Mouse (Mus musculus) stomach, embryonic 16.5 days (tissue): ENCODE data around the gene Mgll. TPM values are rescaled to one million over a fixed set of nuclear protein-coding genes. Genes with fewer than 3 reads are reported as not detected.

Experiments
- ATAC-seq: fragments of 200-750 bp; cut with Nextera tagmentation; 2 replicates; pipeline ENCODE4 v1.8.0; 2017; ENCODE audit warnings: moderate number of reproducible peaks, moderate TSS enrichment; ENCODE audit not compliant: insufficient read depth, low FRiP score
- H3K27ac ChIP-seq: fragments of 300-500 bp; sonication (generic); 2 replicates; pipeline ENCODE4 v1.5.1; 2014; ENCODE audit warnings: low read length
- H3K27me3 ChIP-seq: fragments of 300-500 bp; sonication (generic); 2 replicates; pipeline ENCODE4 v1.6.1; 2014; ENCODE audit warnings: low read length, control low read depth, mixed read lengths; ENCODE audit not compliant: control insufficient read depth, insufficient read depth
- H3K36me3 ChIP-seq: fragments of 300-500 bp; sonication (generic); 2 replicates; pipeline ENCODE4 v1.6.1; 2014; ENCODE audit warnings: low read length; ENCODE audit not compliant: control insufficient read depth, insufficient read depth
- H3K4me1 ChIP-seq: fragments of 300-500 bp; sonication (generic); 2 replicates; pipeline ENCODE4 v1.6.1; 2014; ENCODE audit warnings: low read length, control low read depth, mixed read lengths; ENCODE audit not compliant: control insufficient read depth, insufficient read depth
- H3K4me2 ChIP-seq: fragments of 300-500 bp; sonication (generic); 2 replicates; pipeline ENCODE4 v1.6.1; 2014; ENCODE audit warnings: low read depth, low read length, mixed read lengths
- H3K4me3 ChIP-seq: fragments of 300-500 bp; sonication (generic); replicated peaks from 2 replicates; pipeline ENCODE4 v1.5.1; 2014; ENCODE audit warnings: mild to moderate bottlenecking, low read length
- H3K9ac ChIP-seq: fragments of 300-500 bp; sonication (generic); 2 replicates; pipeline ENCODE4 v1.6.1; 2014; ENCODE audit warnings: low read length
- H3K9me3 ChIP-seq: fragments of 300-500 bp; sonication (generic); replicated peaks from 2 replicates; pipeline ENCODE4 v1.6.1; 2016; ENCODE audit warnings: low read length, control low read depth; ENCODE audit not compliant: control insufficient read depth
- WGBS: fragments of 180-500 bp; shearing (Covaris S2); extraction: QIAGEN DNeasy Blood & Tissue Kit; methylation state at CpG from one replicate; pipeline ENCODE4 v1.1.7; 2014; 5-methylcytosine and 5-hydroxymethylcytosine counted together
- polyA plus RNA-seq: library from polyadenylated mRNA; unstranded; fragments of >200 nt; fragmentation: Nextera tagmentation; extraction: Ambion mirVana; gene quantifications from 2 replicates; pipeline ENCODE4 v1.2.1, GENCODE M21; 2015

Mgll gene
- 121 and 125 TPM in 2 replicates for polyA plus RNA-seq

GRCm38 (mm10) chr6:88724313-88725195, at the start of gene Mgll:
Mgll (plus strand) TSS chr6:88724412.
- H3K4me2 ChIP-seq: peak within 1 kb of the TSS; percentile 79
- H3K27me3 ChIP-seq: no peaks in the 10 kb centered on the region
- no peaks in the 10 kb centered on the region for H3K9me3 ChIP-seq
- peak within 1 kb of the TSS; percentile 68 for H3K4me3 ChIP-seq
- no peaks in the 10 kb centered on the region for H3K36me3 ChIP-seq
- WGBS: under 1% methylated on average over 101 of the region's 105 CpGs
- H3K9ac ChIP-seq: peak within 1 kb of the TSS; percentile 84
- H3K4me1 ChIP-seq: peaks cover 22% of the 10 kb centered on the region
- peak; percentile 87 for ATAC-seq
- peak within 1 kb of the TSS; percentile 74 for H3K27ac ChIP-seq

GRCm38 (mm10) chr6:88675815-88676214, 48.4 kb upstream of the Mgll start:
- H3K4me2 ChIP-seq: no peak overlapping the region
- WGBS: 78% methylated on average over 2 of the region's 2 CpGs
- no peak overlapping the region for H3K9ac ChIP-seq
- H3K9me3 ChIP-seq: no peaks in the 10 kb centered on the region
- H3K27me3 ChIP-seq: no peaks in the 10 kb centered on the region
- no peak overlapping the region for H3K27ac ChIP-seq
- H3K4me3 ChIP-seq: no peak overlapping the region
- no peaks in the 10 kb centered on the region for H3K4me1 ChIP-seq
- no peak for ATAC-seq
- no peaks in the 10 kb centered on the region for H3K36me3 ChIP-seq

GRCm38 (mm10) chr6:88676753-88677736, 47.2 kb upstream of the Mgll start:
- no peaks in the 10 kb centered on the region for H3K27me3 ChIP-seq
- H3K4me2 ChIP-seq: no peak overlapping the region
- H3K4me3 ChIP-seq: no peak overlapping the region
- H3K4me1 ChIP-seq: no peaks in the 10 kb centered on the region
- ATAC-seq: no peak
- H3K9me3 ChIP-seq: no peaks in the 10 kb centered on the region
- H3K9ac ChIP-seq: no peak overlapping the region
- H3K27ac ChIP-seq: 0 out of 2 replicates have a peak overlapping the region, but pooled peaks have one; percentile 4
- H3K36me3 ChIP-seq: no peaks in the 10 kb centered on the region
- 86% methylated on average over 6 of the region's 6 CpGs for WGBS

- no peaks in the 10 kb centered on the region for H3K4me1 ChIP-seq
- H3K9me3 ChIP-seq: no peaks in the 10 kb centered on the region
- ATAC-seq: no peak
- 63% methylated on average over 2 of the region's 2 CpGs for WGBS
- no peaks in the 10 kb centered on the region for H3K27me3 ChIP-seq
- no peak overlapping the region for H3K9ac ChIP-seq
- H3K36me3 ChIP-seq: no peaks in the 10 kb centered on the region
- H3K4me3 ChIP-seq: no peak overlapping the region
- H3K4me2 ChIP-seq: no peak overlapping the region
- 0 out of 2 replicates have a peak overlapping the region, but pooled peaks have one; percentile 4 for H3K27ac ChIP-seq
Measured at GRCm38 (mm10) chr6:88677738-88678137, 46.5 kb upstream of the Mgll start.

- Histone ChIP-seq H3K4me2 (no peak overlapping the region), H3K36me3 (no peaks in the 10 kb centered on the region), H3K4me3 (no peak overlapping the region), H3K9me3 (no peaks in the 10 kb centered on the region), H3K4me1 (peaks cover 5% of the 10 kb centered on the region; the same call in 1 of the 2 replicates), H3K9ac (no peak overlapping the region), H3K27ac (no peak overlapping the region), H3K27me3 (no peaks in the 10 kb centered on the region)
- 84% methylated on average over 3 of the region's 3 CpGs for WGBS
- ATAC-seq: no peak
Measured at GRCm38 (mm10) chr6:88681026-88681425, 43.2 kb upstream of the Mgll start.

GRCm38 (mm10) chr6:88683380-88684053, 40.7 kb upstream of the Mgll start:
- H3K9me3 ChIP-seq: no peaks in the 10 kb centered on the region
- no peak overlapping the region for H3K4me2 ChIP-seq
- no peak overlapping the region for H3K9ac ChIP-seq
- no peaks in the 10 kb centered on the region for H3K27me3 ChIP-seq
- no peak overlapping the region for H3K4me3 ChIP-seq
- WGBS: 28% methylated on average over 7 of the region's 7 CpGs
- ATAC-seq: peak; percentile 4; the same call in 1 of the 2 replicates
- peak overlapping the region; percentile 50 for H3K27ac ChIP-seq
- H3K4me1 ChIP-seq: peaks cover 5% of the 10 kb centered on the region; the same call in 1 of the 2 replicates
- H3K36me3 ChIP-seq: no peaks in the 10 kb centered on the region

- no peaks in the 10 kb centered on the region for H3K27me3 ChIP-seq
- H3K4me3 ChIP-seq: no peak overlapping the region
- ATAC-seq: no peak
- no peaks in the 10 kb centered on the region for H3K9me3 ChIP-seq
- H3K36me3 ChIP-seq: no peaks in the 10 kb centered on the region
- peak overlapping the region; percentile 0; the same call in 1 of the 2 replicates for H3K4me2 ChIP-seq
- peak overlapping the region; percentile 87 for H3K27ac ChIP-seq
- H3K4me1 ChIP-seq: peaks cover 5% of the 10 kb centered on the region; the same call in 1 of the 2 replicates
- H3K9ac ChIP-seq: peak overlapping the region; percentile 32; the same call in 1 of the 2 replicates
- 55% methylated on average over 11 of the region's 11 CpGs for WGBS
Measured at GRCm38 (mm10) chr6:88688171-88688570, 36.0 kb upstream of the Mgll start.

DNA sequence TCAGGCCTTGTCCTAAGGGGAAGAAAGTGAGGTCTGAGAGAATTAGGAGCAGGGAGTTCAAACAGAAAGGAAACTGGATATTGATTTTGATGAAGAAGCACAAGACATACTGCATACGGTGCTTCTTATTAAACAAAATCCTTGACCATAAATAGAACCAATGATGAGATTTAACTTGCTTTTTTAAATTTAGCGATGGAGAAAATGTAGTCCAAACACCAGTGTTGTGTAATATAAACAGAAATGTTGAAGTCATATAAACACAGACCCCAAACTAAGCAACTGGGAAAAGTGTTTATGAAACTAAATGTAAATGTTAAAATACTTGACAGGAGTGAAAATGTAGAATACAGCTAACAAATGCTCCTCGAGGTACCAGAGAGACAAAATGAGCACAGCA, 35.5 kb upstream of the Mgll start:
- Histone ChIP-seq H3K27ac (peak overlapping the region; percentile 87), H3K9ac (peak overlapping the region; percentile 32; the same call in 1 of the 2 replicates), H3K4me3 (no peak overlapping the region), H3K27me3 (no peaks in the 10 kb centered on the region), H3K4me1 (peaks cover under 1% of the 10 kb centered on the region; the same call in 1 of the 2 replicates), H3K9me3 (no peaks in the 10 kb centered on the region), H3K36me3 (no peaks in the 10 kb centered on the region), H3K4me2 (peak overlapping the region; percentile 21; the same call in 1 of the 2 replicates)
- ATAC-seq: peak; percentile 65
- 45% methylated on average over 3 of the region's 3 CpGs for whole genome bisulfite sequencing
